Mouse (Mus musculus): Measurements from ENCODE around the gene Ndufc1.
"Not testable (repeated sequence)": the region's sequence is repeated elsewhere in the genome, so short reads cannot be mapped to it uniquely, and the experiment has no call there.

Ndufc1 gene

GRCm38 (mm10) chr3:51408561-51409183, at the start of gene Ndufc1:
Gene Ndufc1 (minus strand): TSS chr3:51408988.
- DNase-seq (ENCODE audit: low read depth, low spot score), result peak; percentile 93

GRCm38 (mm10) chr3:51434871-51435595, 26.2 kb upstream of the Ndufc1 start:
- no peak for DNase-seq (ENCODE audit: low read depth, low spot score)

GRCm38 (mm10) chr3:51434364-51434763, 25.6 kb upstream of the Ndufc1 start:
- DNase-seq (ENCODE audit: low read depth, low spot score), result not testable (repeated sequence)

GRCm38 (mm10) chr3:51425394-51425793, 16.6 kb upstream of the Ndufc1 start:
- DNase-seq (ENCODE audit: low read depth, low spot score), result no peak

- no peak for DNase-seq (ENCODE audit: low read depth, low spot score)
These were observed 13.1 kb upstream of the Ndufc1 start for GRCm38 (mm10) chr3:51421921-51422320.

GRCm38 (mm10) chr3:51417966-51418365, 9.2 kb upstream of the Ndufc1 start:
- DNase-seq (ENCODE audit: low read depth, low spot score), result no peak

- DNase-seq (ENCODE audit: low read depth, low spot score), result no peak
These were observed 8.7 kb upstream of the Ndufc1 start for GRCm38 (mm10) chr3:51417485-51417884.

GRCm38 (mm10) chr3:51417135-51417458, 8.3 kb upstream of the Ndufc1 start:
- DNase-seq (ENCODE audit: low read depth, low spot score), result no peak

- DNase-seq (ENCODE audit: low read depth, low spot score), result peak; percentile 74
These were observed 7.8 kb upstream of the Ndufc1 start for GRCm38 (mm10) chr3:51416364-51417134.

GRCm38 (mm10) chr3:51416073-51416363, 7.2 kb upstream of the Ndufc1 start:
- DNase-seq (ENCODE audit: low read depth, low spot score), result no peak

- DNase-seq (ENCODE audit: low read depth, low spot score), result peak; percentile 96
These were observed 6.6 kb upstream of the Ndufc1 start, which contains the start of gene Naa15 for GRCm38 (mm10) chr3:51415098-51416072. Gene Naa15 (plus strand): TSS chr3:51415148.

- no peak for DNase-seq (ENCODE audit: low read depth, low spot score)
These were observed 4.5 kb upstream of the Ndufc1 start for GRCm38 (mm10) chr3:51413276-51413675.

GRCm38 (mm10) chr3:51412457-51412856, 3.7 kb upstream of the Ndufc1 start:
- no peak for DNase-seq (ENCODE audit: low read depth, low spot score)

- DNase-seq (ENCODE audit: low read depth, low spot score), result no peak
These were observed 773 bp downstream of the Ndufc1 start for GRCm38 (mm10) chr3:51407870-51408560.

- no peak for DNase-seq (ENCODE audit: low read depth, low spot score)
These were observed 6.2 kb downstream of the Ndufc1 start for GRCm38 (mm10) chr3:51402628-51403027.

GRCm38 (mm10) chr3:51402054-51402453, 6.7 kb downstream of the Ndufc1 start:
- not testable (repeated sequence) for DNase-seq (ENCODE audit: low read depth, low spot score)

GRCm38 (mm10) chr3:51400682-51401081, 8.1 kb downstream of the Ndufc1 start:
- no peak for DNase-seq (ENCODE audit: low read depth, low spot score)

- DNase-seq (ENCODE audit: low read depth, low spot score), result no peak
These were observed 9.3 kb downstream of the Ndufc1 start for GRCm38 (mm10) chr3:51399531-51399930.

GRCm38 (mm10) chr3:51398667-51399066, 10.1 kb downstream of the Ndufc1 start:
- DNase-seq (ENCODE audit: low read depth, low spot score), result no peak

GRCm38 (mm10) chr3:51397700-51398299, 11.0 kb downstream of the Ndufc1 start:
- no peak for DNase-seq (ENCODE audit: low read depth, low spot score)

Measured in CD4-positive helper T cell, adult 2 months (primary cell).